Mouse (Mus musculus) liver, embryonic 14.5 days (tissue): Measurements from ENCODE around the gene Specc1l. TPM values are rescaled to one million over a fixed set of nuclear protein-coding genes. Genes with fewer than 3 reads are reported as not detected.

Experiments
- ATAC-seq: fragments of 200-750 bp; cut with Nextera tagmentation; 2 replicates; pipeline ENCODE4 v1.8.0; 2017; ENCODE audit warnings: moderate number of reproducible peaks, mild to moderate bottlenecking, moderate library complexity; ENCODE audit not compliant: insufficient read depth
- DNase-seq, 3 experiments: peaks; one replicate each; pipeline ENCODE4 v3.0.0-alpha.2; 2012 to 2013; ENCODE audit warnings: low read depth in 3 of 3, low spot score in 3 of 3
- H3K27ac ChIP-seq: fragments of 300-500 bp; sonication (generic); 2 replicates; pipeline ENCODE4 v1.5.1; 2014; ENCODE audit warnings: moderate library complexity, mild to moderate bottlenecking, control low read depth, inconsistent platforms
- H3K27me3 ChIP-seq: fragments of 300-500 bp; sonication (generic); 2 replicates; pipeline ENCODE4 v1.6.1; 2014; ENCODE audit warnings: mild to moderate bottlenecking, low read length, moderate library complexity; ENCODE audit not compliant: control insufficient read depth, insufficient read depth
- H3K36me3 ChIP-seq: fragments of 300-500 bp; sonication (generic); replicated peaks from 2 replicates; pipeline ENCODE4 v1.6.1; 2014; ENCODE audit warnings: low read depth; ENCODE audit not compliant: control insufficient read depth, insufficient read depth
- H3K4me1 ChIP-seq, 2 experiments: fragments of 200-500 bp in 1 of 2; fragments of 300-500 bp in 1 of 2; sonication (generic) in 1 of 2; replicated peaks; 2 replicates each; pipeline ENCODE4 v1.6.1; 2012 to 2014; ENCODE audit warnings: antibody characterized with exemption in 1 of 2, inconsistent platforms in 1 of 2, low read length in 1 of 2; ENCODE audit not compliant: control insufficient read depth in 2 of 2, insufficient read depth in 2 of 2
- H3K4me2 ChIP-seq: fragments of 300-500 bp; sonication (generic); 2 replicates; pipeline ENCODE4 v1.6.1; 2014; ENCODE audit warnings: low read depth, mild to moderate bottlenecking, control low read depth, moderate library complexity
- H3K4me3 ChIP-seq, 2 experiments: fragments of 200-500 bp in 1 of 2; fragments of 300-500 bp in 1 of 2; sonication (generic) in 1 of 2; 2 replicates each; pipeline ENCODE4 v1.5.1; 2012 to 2014; ENCODE audit warnings: low read depth in 2 of 2, low read length in 2 of 2, mild to moderate bottlenecking in 2 of 2, control low read depth in 1 of 2, inconsistent platforms in 1 of 2, moderate library complexity in 1 of 2; ENCODE audit not compliant: insufficient read depth in 1 of 2
- H3K9ac ChIP-seq: fragments of 300-500 bp; sonication (generic); replicated peaks from 2 replicates; pipeline ENCODE4 v1.6.1; 2014; ENCODE audit warnings: mild to moderate bottlenecking, control low read depth, moderate library complexity
- H3K9me3 ChIP-seq: fragments of 300-500 bp; sonication (generic); 2 replicates; pipeline ENCODE4 v1.6.1; 2016; ENCODE audit warnings: low read length, mixed read lengths; ENCODE audit not compliant: control insufficient read depth
- CTCF ChIP-seq: IDR thresholded peaks from 2 replicates; pipeline ENCODE4 v1.5.1; 2016; ENCODE audit warnings: antibody characterized with exemption, low read depth, control low read depth
- EP300 ChIP-seq: IDR thresholded peaks from 2 replicates; pipeline ENCODE4 v1.6.1; 2016; ENCODE audit warnings: antibody characterized with exemption, low read depth
- WGBS: fragments of 180-500 bp; shearing (Covaris S2); extraction: QIAGEN DNeasy Blood & Tissue Kit; methylation state at CpG from one replicate; pipeline ENCODE4 v1.1.7; 2014; ENCODE audit not compliant: insufficient replicate concordance; 5-methylcytosine and 5-hydroxymethylcytosine counted together
- polyA plus RNA-seq, 2 experiments: library from polyadenylated mRNA; depleted of rRNA in 1 of 2; stranded (reverse) in 1 of 2; unstranded in 1 of 2; fragments of >200 nt; fragmentation: Nextera tagmentation in 1 of 2; extraction: Ambion mirVana in 1 of 2; gene quantifications; 2 replicates each; pipeline versions ENCODE4 v1.2.1 to v1.2.3; 2012 to 2014

Gene Specc1l
- polyA plus RNA-seq, 2 experiments = 3.1 to 3.9 TPM

- Histone ChIP-seq H3K27ac (no peak overlapping the region), H3K4me3 (no peak overlapping the region), H3K36me3 (no peaks in the 10 kb centered on the region), H3K4me1 (peaks cover 0 to 13% of the 10 kb centered on the region in 2 experiments; a peak in 2 of 4 replicates), H3K9ac (no peak overlapping the region), H3K4me2 (no peak overlapping the region), H3K27me3 (peaks cover 18% of the 10 kb centered on the region), H3K9me3 (no peaks in the 10 kb centered on the region)
- 59% methylated on average over 6 of the region's 6 CpGs for WGBS
- ATAC-seq (no peak), DNase-seq (no peak)
- TF ChIP-seq EP300 = no peak
- TF ChIP-seq CTCF = no peak
These were observed 102.5 kb downstream of the Specc1l start for GRCm38 (mm10) chr10:75314190-75314980.

DNA sequence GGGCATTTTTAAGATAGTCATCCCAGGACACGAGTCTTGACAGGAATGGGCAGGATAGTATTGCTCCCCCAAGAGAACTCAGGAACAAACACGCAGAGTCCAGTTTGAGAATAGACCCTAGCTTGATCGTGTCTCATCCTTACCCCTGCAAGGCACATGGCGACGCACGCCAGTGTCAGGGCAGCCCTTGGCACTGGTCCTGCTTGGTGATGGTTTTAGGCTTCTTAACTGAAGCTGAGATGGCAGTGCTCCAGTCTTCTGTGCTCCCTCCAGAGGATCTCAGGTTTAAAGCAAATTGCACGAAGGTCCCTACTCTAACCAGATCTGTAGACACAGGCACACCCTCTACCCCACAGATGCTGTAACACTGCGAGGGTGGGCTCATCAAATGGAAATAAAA, 103.9 kb downstream of the Specc1l start:
- H3K36me3 ChIP-seq = no peaks in the 10 kb centered on the region
- no peak overlapping the region for H3K27ac ChIP-seq
- 70% methylated on average over 8 of the region's 8 CpGs for WGBS
- H3K9ac ChIP-seq = no peak overlapping the region
- H3K4me1 ChIP-seq = peaks cover 0 to 13% of the 10 kb centered on the region in 2 experiments; a peak in 2 of 4 replicates
- H3K27me3 ChIP-seq = peaks cover 18% of the 10 kb centered on the region
- DNase-seq (no peak), ATAC-seq (no peak)
- no peak overlapping the region for H3K4me2 ChIP-seq
- no peak for TF ChIP-seq CTCF
- no peak for TF ChIP-seq EP300
- no peaks in the 10 kb centered on the region for H3K9me3 ChIP-seq
- H3K4me3 ChIP-seq = no peak overlapping the region

DNA sequence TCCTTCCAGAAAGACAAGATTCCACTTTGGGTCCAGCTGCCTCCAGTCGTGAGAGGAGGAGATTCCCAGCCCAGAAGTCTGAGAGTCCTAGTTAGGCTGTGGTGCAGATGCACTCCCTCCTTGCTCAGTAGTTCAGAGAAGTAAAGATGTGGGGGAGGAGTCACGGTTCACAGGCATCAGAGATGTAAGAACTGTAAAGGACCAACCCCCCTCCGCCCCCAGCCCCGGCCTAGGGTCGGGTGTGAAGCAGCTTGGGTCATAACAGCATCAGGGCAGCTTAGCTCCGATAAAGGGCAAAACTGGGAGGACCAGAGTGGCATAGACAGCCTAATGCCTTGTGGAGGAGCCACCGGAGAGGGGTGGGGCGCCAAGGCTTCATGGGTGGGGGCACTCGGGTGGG, 104.6 kb downstream of the Specc1l start:
- Histone ChIP-seq H3K4me3 (peak overlapping the region; percentile 51 to 56; a peak in 3 of 4 replicates), H3K27me3 (peaks cover 18% of the 10 kb centered on the region), H3K27ac (no peak overlapping the region), H3K9me3 (no peaks in the 10 kb centered on the region), H3K4me1 (peaks cover 0 to 13% of the 10 kb centered on the region in 2 experiments; a peak in 2 of 4 replicates), H3K4me2 (peak overlapping the region; percentile 67), H3K36me3 (no peaks in the 10 kb centered on the region), H3K9ac (no peak overlapping the region)
- ATAC-seq = peak; percentile 11; the same call in 1 of the 2 replicates
- no peak for DNase-seq
- TF ChIP-seq CTCF = no peak
- no peak for TF ChIP-seq EP300
- WGBS = 14% methylated on average over 9 of the region's 9 CpGs

DNA sequence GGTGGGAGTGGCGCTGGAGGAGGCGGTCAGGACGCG, 104.8 kb downstream of the Specc1l start, which contains the start of gene Adora2a:
Gene Adora2a (plus strand): TSS at position 6 of the 36 bp plus-strand sequence.
- peak within 1 kb of the TSS; percentile 36 for H3K9ac ChIP-seq
- no peaks in the 10 kb centered on the region for H3K9me3 ChIP-seq
- peak within 1 kb of the TSS; percentile 51 to 56 for H3K4me3 ChIP-seq
- no peak within 1 kb of the TSS for H3K27ac ChIP-seq
- peak within 1 kb of the TSS; percentile 67 for H3K4me2 ChIP-seq
- TF ChIP-seq EP300 = no peak
- no peak for TF ChIP-seq CTCF
- H3K36me3 ChIP-seq = no peaks in the 10 kb centered on the region
- DNase-seq (no peak), ATAC-seq (no peak)
- peaks cover 18% of the 10 kb centered on the region for H3K27me3 ChIP-seq
- H3K4me1 ChIP-seq = peaks cover 0 to 13% of the 10 kb centered on the region in 2 experiments; a peak in 2 of 4 replicates
- WGBS = 2% methylated on average over 4 of the region's 4 CpGs

DNA sequence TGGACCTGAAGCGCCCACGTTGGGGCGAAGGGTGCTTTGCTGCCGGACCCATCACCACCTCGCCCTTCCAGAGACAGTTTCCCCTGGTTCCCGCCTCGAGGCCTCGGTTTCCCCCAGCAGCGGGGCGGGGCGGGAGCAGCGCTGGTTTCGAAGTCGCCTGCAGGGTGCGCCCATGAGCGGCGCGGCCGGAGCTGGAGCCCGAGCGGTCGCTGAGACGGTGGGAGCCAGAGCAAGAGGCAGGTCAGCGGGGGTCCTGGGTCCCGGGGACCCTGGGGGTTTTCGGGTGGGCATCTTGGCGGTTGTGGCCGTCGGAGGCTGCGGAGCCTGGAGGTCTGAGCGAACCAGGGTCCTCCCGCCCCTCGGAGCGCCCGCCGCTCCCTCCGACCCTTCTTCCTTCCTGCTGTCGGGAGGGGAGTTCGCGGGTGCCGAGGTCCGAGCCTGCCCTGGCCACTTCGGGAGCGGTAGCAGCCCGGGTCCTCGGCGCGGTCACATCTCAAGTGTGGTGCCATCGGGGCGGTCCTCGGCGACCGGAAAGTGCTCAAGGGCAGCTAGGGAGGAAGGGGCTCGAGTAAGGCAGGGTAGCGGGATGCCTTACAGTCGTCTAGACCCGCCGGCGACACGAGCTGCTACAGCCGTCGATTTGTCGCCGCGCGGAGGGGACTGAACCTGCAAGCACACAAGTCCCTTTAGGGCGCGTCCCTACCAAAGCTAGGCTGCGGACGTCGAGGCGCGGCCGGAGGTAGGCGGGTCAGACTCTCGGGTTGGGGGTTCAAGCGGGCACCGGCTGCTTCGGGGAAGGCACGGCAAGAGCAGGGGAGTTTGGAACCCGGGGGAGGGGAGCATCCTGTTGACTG, 105.3 kb downstream of the Specc1l start:
- no peak overlapping the region for H3K27ac ChIP-seq
- peak overlapping the region; percentile 67 for H3K4me2 ChIP-seq
- H3K27me3 ChIP-seq = peaks cover 18% of the 10 kb centered on the region
- H3K9ac ChIP-seq = peak overlapping the region; percentile 36
- no peaks in the 10 kb centered on the region for H3K36me3 ChIP-seq
- TF ChIP-seq EP300 (no peak), CTCF (peak; percentile 73)
- ATAC-seq (peak; percentile 56; the same call in 1 of the 2 replicates), DNase-seq (no peak)
- H3K4me1 ChIP-seq = peaks cover 0 to 13% of the 10 kb centered on the region in 2 experiments; a peak in 2 of 4 replicates
- H3K9me3 ChIP-seq = no peaks in the 10 kb centered on the region
- WGBS = under 1% methylated on average over 77 of the region's 81 CpGs
- H3K4me3 ChIP-seq = peak overlapping the region; percentile 51 to 56
